Mouse (Mus musculus): ENCODE data around the gene Tead4.

- TF ChIP-seq CTCF (IDR thresholded peaks at IDR 0.05), result no peak
- no peak for TF ChIP-seq EP300 (IDR thresholded peaks at IDR 0.05)
Measured at GRCm38 (mm10) chr6:128288681-128289080, 11.9 kb downstream of the Tead4 start.
